Mouse (Mus musculus): ENCODE data around the gene Lrig1.
"Not testable (repeated sequence)": the region's sequence is repeated elsewhere in the genome, so short reads cannot be mapped to it uniquely, and the experiment has no call there.

Lrig1 gene

DNA sequence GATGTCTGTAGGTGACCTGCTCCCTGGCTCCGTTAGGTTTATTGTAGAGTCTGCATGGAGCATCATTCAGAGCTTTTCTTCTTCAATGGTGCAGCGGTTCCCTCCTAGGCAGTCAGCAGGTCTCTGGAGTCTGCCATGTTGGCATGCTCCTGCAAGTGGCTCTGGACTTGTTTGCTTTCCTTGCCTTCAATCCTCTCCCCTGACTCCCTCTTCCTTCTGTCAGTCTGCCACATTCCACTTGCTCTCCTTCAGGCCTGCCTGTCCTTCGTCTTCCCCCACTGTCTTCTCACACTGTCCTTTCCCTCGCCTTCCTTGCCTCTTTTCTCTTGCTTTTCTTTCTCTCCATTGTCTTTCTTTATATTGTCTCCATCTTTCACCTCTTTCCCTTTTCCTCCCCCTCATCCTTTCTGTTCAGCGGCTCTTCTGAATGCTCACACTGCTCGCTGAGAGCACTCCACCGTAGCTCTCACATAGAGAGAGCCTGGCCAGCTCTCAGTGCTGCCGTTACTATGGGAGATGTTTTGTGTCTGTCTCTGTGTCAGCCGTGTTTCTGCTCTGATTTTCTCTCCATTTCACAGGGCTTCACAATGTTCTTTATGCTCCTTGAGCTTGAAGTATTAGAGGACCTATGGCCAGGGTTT is 124.3 kb downstream of the Lrig1 start:
- DNase-seq (ENCODE audit: low spot score in 2 of 2), result no peak

DNA sequence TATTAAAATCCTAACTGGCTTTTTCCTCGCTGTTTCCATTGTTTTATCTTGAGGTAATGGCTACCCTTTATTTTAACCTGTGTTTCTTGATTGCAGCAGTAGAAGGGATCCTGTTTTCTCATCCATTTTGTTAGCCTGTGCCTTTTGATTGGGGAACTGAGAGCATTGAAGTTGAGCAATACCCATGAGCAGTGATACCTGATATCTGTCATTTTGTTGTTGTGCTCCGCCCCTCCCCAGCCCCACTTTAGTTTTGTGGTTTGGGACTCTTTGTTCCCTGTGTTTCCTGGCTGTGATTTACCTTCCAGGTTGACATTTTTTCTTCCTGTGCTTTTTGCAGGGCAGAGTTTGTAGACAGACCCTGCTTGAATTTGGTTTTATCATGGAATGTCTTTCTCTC is 131.9 kb downstream of the Lrig1 start:
- DNase-seq (ENCODE audit: low spot score in 2 of 2), result no peak

DNA sequence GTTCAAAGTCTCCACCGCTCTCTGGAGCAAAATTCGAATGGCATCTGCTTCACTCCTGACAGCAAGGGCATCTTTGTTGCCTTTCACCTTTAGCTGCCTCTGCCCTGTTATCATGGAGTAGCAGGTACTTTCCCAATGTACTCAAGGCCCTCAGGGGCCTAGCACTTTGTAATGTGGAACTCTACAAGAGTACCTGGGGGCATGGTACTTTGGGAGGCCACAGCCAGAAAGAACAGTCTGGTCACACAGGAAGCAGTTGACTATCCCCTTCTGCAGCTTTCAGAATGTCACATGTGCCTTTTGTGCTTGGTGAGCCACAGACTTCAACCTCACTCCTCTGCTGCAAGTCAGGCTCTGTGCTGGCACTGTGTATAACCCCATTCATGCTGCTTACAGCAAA is 134.2 kb downstream of the Lrig1 start:
- no peak for DNase-seq (ENCODE audit: low spot score in 2 of 2)

DNA sequence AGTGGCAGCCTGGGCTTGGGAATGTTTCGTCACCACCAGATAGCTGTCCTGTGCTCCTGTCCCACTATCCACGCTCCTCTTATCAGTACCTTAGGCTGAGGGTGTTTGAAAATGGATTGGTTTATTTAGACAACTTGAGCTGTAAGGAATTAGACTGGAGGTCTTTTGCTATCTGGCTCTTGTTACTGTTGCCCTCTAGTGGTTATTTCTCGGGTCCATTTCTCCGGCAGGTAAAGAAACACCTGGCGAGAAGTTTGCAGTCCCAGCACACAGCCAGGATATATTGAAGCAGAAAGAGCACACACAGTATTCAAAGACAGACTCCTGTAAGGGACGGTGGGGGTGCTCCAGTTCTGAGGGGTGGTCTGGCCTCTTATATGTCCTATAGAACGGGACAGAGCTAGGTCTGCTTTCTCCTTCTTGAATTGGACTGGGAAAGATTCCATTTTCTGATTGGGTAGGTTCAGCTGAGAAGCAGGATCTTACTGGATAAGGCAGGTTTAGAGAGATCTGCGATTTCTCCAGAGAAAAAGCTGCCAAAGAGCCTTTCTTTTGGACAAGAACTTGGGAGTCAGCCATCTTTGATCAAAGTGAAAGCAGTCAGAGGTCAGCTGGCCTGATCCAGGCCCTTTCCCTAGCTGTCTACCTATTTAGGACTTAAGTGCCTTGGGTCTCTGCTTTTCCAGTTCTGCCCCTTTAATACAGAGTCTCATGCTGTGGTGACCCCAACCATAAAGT is 136.6 kb downstream of the Lrig1 start:
- DNase-seq (ENCODE audit: low spot score in 2 of 2), result no peak

DNA sequence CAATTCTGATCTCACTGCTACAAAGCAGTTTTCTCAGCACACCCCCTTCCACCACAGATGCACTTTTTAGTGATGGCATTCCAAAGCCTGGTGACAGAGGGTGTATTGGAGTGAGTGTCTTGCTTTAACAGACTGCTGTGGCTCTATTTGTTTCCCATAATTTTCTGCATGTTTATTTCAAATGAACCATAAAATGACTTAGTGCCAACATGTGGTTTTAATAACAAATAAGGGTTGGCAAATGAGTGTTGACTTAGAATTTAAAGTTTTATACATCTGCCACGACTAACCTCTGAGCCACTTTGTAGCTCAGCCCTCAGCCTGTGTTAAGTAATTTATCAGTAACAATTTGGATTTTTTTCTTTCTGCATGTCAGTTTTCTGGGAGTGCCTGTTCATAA is 138.6 kb downstream of the Lrig1 start:
- DNase-seq (ENCODE audit: low spot score in 2 of 2), result no peak

DNA sequence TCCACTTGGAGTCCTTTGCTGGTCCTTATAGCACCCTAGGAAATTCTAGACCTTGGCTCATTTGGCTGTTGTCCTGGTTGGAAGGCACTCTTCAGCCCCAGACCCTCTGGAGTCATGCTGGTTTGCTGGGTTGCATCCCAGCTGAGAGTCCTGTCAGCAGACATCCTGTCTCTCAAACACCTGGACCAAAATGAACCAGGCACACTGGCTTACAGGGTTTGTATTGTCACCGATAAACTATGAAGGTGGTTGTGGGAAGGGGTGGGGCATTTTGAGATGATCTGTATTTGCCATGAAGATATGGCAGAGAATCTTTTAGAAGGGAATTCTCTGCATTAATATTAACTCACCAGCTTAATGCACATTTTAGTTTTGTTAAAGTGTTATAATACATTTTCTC is 139.1 kb downstream of the Lrig1 start:
- no peak for DNase-seq (ENCODE audit: low spot score in 2 of 2)

DNA sequence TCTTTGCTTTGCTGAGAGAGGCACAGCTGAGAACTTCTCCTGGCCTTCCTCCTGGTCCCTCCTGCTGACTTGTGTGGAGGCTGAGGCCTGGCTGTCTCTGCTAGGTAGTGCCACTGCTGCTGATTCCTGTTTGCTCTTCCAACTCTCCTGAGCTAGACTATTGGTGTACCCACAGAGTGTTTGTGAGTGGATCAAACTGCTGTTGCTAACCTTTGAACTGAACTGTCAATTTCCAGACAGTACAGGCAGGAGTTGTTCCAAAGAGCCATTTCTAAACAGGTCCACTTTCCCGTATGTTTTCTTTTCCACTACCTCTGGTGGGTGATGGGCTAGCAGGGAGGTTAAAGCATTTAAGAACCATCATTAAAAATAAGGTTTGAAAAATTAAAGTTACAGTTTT is 141.4 kb downstream of the Lrig1 start:
- not testable (repeated sequence) for DNase-seq (ENCODE audit: low spot score in 2 of 2)
